Mouse (Mus musculus): Measurements from ENCODE around the gene Tmem50a. TPM values are rescaled to one million over a fixed set of nuclear protein-coding genes. Genes with fewer than 3 reads are reported as not detected.
A peak's percentile ranks its signal among the peaks of the same experiment; 100 is the strongest.
"Not testable (repeated sequence)": the region's sequence is repeated elsewhere in the genome, so short reads cannot be mapped to it uniquely, and the experiment has no call there.

The Tmem50a gene
- polyA plus RNA-seq, 1 experiment from 2014 or later = 207 TPM

GRCm38 (mm10) chr4:134918381-134918780, 3.6 kb upstream of the Tmem50a start:
- Histone ChIP-seq H3K4me1 (ENCODE audit: control insufficient read depth, insufficient read depth, low read length) (peaks cover 6% of the 10 kb centered on the region; the same call in 1 of the 2 replicates), H3K27ac (ENCODE audit: low read depth, low read length) (no peak overlapping the region), H3K36me3 (ENCODE audit: control insufficient read depth, insufficient read depth, low read length) (no peaks in the 10 kb centered on the region), H3K9me3 (ENCODE audit: control insufficient read depth, low read length) (no peaks in the 10 kb centered on the region), H3K4me3 (ENCODE audit: low read depth, low read length) (no peak overlapping the region), H3K9ac (replicated peaks; ENCODE audit: low read depth, low read length) (no peak overlapping the region), H3K27me3 (ENCODE audit: control insufficient read depth, insufficient read depth, low read length) (no peaks in the 10 kb centered on the region), H3K4me2 (ENCODE audit: low read depth, low read length) (no peak overlapping the region)
- WGBS = 67% methylated on average over 7 of the region's 7 CpGs
- no peak for ATAC-seq (ENCODE audit: low read depth)

DNA sequence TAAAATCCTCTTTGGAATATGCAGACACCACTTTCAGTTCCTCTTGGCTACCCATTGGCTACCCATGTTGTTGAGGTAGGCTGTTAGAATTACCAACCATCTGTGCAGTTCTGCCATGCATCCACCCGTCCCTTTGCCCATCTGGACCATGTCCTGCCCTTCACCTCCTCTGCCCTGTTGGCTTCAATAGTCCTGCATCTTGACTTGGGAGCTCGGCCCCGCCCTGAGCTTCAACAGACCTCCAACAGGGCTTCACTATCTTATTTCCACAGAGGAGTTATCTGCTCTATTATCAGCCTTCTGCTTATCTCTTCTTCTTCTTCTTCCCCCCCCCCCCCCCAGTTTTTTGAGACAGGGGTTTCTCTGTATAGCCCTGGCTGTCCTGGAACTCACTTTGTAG, 2.4 kb upstream of the Tmem50a start:
- no peak overlapping the region for H3K4me2 ChIP-seq (ENCODE audit: low read depth, low read length)
- ATAC-seq (ENCODE audit: low read depth) = no peak
- WGBS = 79% methylated on average over 3 of the region's 3 CpGs
- H3K27me3 ChIP-seq (ENCODE audit: control insufficient read depth, insufficient read depth, low read length) = no peaks in the 10 kb centered on the region
- peaks cover 11% of the 10 kb centered on the region for H3K4me1 ChIP-seq (ENCODE audit: control insufficient read depth, insufficient read depth, low read length)
- no peak overlapping the region for H3K4me3 ChIP-seq (ENCODE audit: low read depth, low read length)
- H3K36me3 ChIP-seq (ENCODE audit: control insufficient read depth, insufficient read depth, low read length) = no peaks in the 10 kb centered on the region
- H3K9ac ChIP-seq (replicated peaks; ENCODE audit: low read depth, low read length) = no peak overlapping the region
- H3K27ac ChIP-seq (ENCODE audit: low read depth, low read length) = no peak overlapping the region
- no peaks in the 10 kb centered on the region for H3K9me3 ChIP-seq (ENCODE audit: control insufficient read depth, low read length)

- Histone ChIP-seq H3K4me2 (ENCODE audit: low read depth, low read length) (peak overlapping the region; percentile 67), H3K27ac (ENCODE audit: low read depth, low read length) (peak overlapping the region; percentile 2; the same call in 1 of the 2 replicates), H3K9me3 (ENCODE audit: control insufficient read depth, low read length) (no peaks in the 10 kb centered on the region), H3K27me3 (ENCODE audit: control insufficient read depth, insufficient read depth, low read length) (no peaks in the 10 kb centered on the region), H3K9ac (replicated peaks; ENCODE audit: low read depth, low read length) (no peak overlapping the region), H3K36me3 (ENCODE audit: control insufficient read depth, insufficient read depth, low read length) (no peaks in the 10 kb centered on the region), H3K4me3 (ENCODE audit: low read depth, low read length) (peak overlapping the region; percentile 70), H3K4me1 (ENCODE audit: control insufficient read depth, insufficient read depth, low read length) (peaks cover 11% of the 10 kb centered on the region)
- 0 out of 2 replicates have a peak, but pooled peaks have one; percentile 54 for ATAC-seq (ENCODE audit: low read depth)
- WGBS = 57% methylated on average over 14 of the region's 14 CpGs
Observed at GRCm38 (mm10) chr4:134915223-134916050, 613 bp upstream of the Tmem50a start.

- H3K27ac ChIP-seq (ENCODE audit: low read depth, low read length) = peak overlapping the region; percentile 71
- peak overlapping the region; percentile 67 for H3K4me2 ChIP-seq (ENCODE audit: low read depth, low read length)
- no peaks in the 10 kb centered on the region for H3K9me3 ChIP-seq (ENCODE audit: control insufficient read depth, low read length)
- H3K9ac ChIP-seq (replicated peaks; ENCODE audit: low read depth, low read length) = peak overlapping the region; percentile 74
- H3K4me3 ChIP-seq (ENCODE audit: low read depth, low read length) = peak overlapping the region; percentile 70
- H3K4me1 ChIP-seq (ENCODE audit: control insufficient read depth, insufficient read depth, low read length) = peaks cover 11% of the 10 kb centered on the region
- WGBS = 1% methylated on average over 43 of the region's 43 CpGs
- ATAC-seq (ENCODE audit: low read depth) = peak; percentile 59
- H3K27me3 ChIP-seq (ENCODE audit: control insufficient read depth, insufficient read depth, low read length) = no peaks in the 10 kb centered on the region
- H3K36me3 ChIP-seq (ENCODE audit: control insufficient read depth, insufficient read depth, low read length) = 0 out of 2 replicates have a peak, but pooled peaks cover 3% of the 10 kb centered on the region
Observed at GRCm38 (mm10) chr4:134914122-134914863, 531 bp downstream of the Tmem50a start.

DNA sequence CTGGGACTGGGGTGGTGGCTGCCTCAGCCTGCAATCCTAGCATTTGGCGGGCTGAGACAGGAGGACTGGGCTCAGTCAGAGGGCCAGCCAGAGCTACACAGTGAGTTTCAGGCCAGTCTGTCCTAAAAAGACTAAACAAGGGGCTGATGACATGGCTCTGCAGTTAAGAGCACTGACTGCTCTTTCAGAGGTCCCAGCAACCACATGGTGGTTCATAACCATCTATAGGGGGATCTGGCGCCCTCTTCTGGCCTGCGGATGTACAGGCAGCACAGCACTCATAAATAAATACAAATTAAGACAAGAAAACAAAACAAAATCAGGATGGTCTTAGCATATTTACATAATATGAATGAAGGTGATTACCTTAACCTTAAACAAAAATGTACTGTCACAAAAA, 1.4 kb downstream of the Tmem50a start:
- 0 out of 2 replicates have a peak, but pooled peaks have one; percentile 6 for ATAC-seq (ENCODE audit: low read depth)
- Histone ChIP-seq H3K27me3 (ENCODE audit: control insufficient read depth, insufficient read depth, low read length) (no peaks in the 10 kb centered on the region), H3K4me2 (ENCODE audit: low read depth, low read length) (peak overlapping the region; percentile 67), H3K36me3 (ENCODE audit: control insufficient read depth, insufficient read depth, low read length) (peaks cover 12% of the 10 kb centered on the region), H3K4me1 (ENCODE audit: control insufficient read depth, insufficient read depth, low read length) (peaks cover 11% of the 10 kb centered on the region), H3K4me3 (ENCODE audit: low read depth, low read length) (peak overlapping the region; percentile 70), H3K27ac (ENCODE audit: low read depth, low read length) (no peak overlapping the region), H3K9ac (replicated peaks; ENCODE audit: low read depth, low read length) (no peak overlapping the region), H3K9me3 (ENCODE audit: control insufficient read depth, low read length) (no peaks in the 10 kb centered on the region)
- WGBS = 30% methylated on average over 3 of the region's 3 CpGs

DNA sequence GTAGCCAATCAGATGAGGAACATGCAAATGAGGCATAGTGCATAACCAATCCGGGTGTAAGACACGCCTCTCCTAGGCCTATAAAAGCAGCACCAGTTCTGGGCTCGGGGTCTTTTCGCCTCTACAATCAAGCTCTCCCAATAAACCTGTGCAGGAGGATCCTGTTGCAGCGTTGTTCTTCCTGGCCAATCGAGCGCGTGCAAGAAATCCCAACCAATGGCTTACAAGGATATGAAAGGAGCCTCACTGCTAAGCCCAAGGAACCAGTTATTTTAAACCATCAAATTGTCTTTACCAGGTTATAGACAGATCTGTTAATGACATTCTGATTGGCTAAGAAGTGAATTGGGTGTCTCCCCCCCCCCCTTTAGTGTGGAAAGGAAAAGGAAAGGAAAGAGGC, 3.4 kb downstream of the Tmem50a start:
- 96% methylated on average over 6 of the region's 8 CpGs for WGBS
- H3K4me2 ChIP-seq (ENCODE audit: low read depth, low read length); H3K9ac ChIP-seq (replicated peaks; ENCODE audit: low read depth, low read length); H3K27me3 ChIP-seq (ENCODE audit: control insufficient read depth, insufficient read depth, low read length); H3K4me3 ChIP-seq (ENCODE audit: low read depth, low read length); H3K9me3 ChIP-seq (ENCODE audit: control insufficient read depth, low read length); ATAC-seq (ENCODE audit: low read depth); H3K27ac ChIP-seq (ENCODE audit: low read depth, low read length): not testable (repeated sequence)
- H3K4me1 ChIP-seq (ENCODE audit: control insufficient read depth, insufficient read depth, low read length) = peaks cover 11% of the 10 kb centered on the region
- H3K36me3 ChIP-seq (ENCODE audit: control insufficient read depth, insufficient read depth, low read length) = peaks cover 31% of the 10 kb centered on the region

- no peak for ATAC-seq (ENCODE audit: low read depth)
- H3K4me2 ChIP-seq (ENCODE audit: low read depth, low read length) = no peak overlapping the region
- H3K4me3 ChIP-seq (ENCODE audit: low read depth, low read length) = no peak overlapping the region
- no peaks in the 10 kb centered on the region for H3K27me3 ChIP-seq (ENCODE audit: control insufficient read depth, insufficient read depth, low read length)
- H3K27ac ChIP-seq (ENCODE audit: low read depth, low read length) = no peak overlapping the region
- no peaks in the 10 kb centered on the region for H3K9me3 ChIP-seq (ENCODE audit: control insufficient read depth, low read length)
- peaks cover 72% of the 10 kb centered on the region for H3K36me3 ChIP-seq (ENCODE audit: control insufficient read depth, insufficient read depth, low read length)
- no peaks in the 10 kb centered on the region for H3K4me1 ChIP-seq (ENCODE audit: control insufficient read depth, insufficient read depth, low read length)
- 81% methylated on average over 7 of the region's 7 CpGs for WGBS
- no peak overlapping the region for H3K9ac ChIP-seq (replicated peaks; ENCODE audit: low read depth, low read length)
Observed at GRCm38 (mm10) chr4:134903046-134903445, 11.8 kb downstream of the Tmem50a start.

GRCm38 (mm10) chr4:134901126-134901525, 13.7 kb downstream of the Tmem50a start:
- Histone ChIP-seq H3K27me3 (ENCODE audit: control insufficient read depth, insufficient read depth, low read length) (no peaks in the 10 kb centered on the region), H3K4me3 (ENCODE audit: low read depth, low read length) (no peak overlapping the region), H3K4me2 (ENCODE audit: low read depth, low read length) (no peak overlapping the region), H3K9ac (replicated peaks; ENCODE audit: low read depth, low read length) (no peak overlapping the region), H3K27ac (ENCODE audit: low read depth, low read length) (no peak overlapping the region), H3K9me3 (ENCODE audit: control insufficient read depth, low read length) (no peaks in the 10 kb centered on the region), H3K4me1 (ENCODE audit: control insufficient read depth, insufficient read depth, low read length) (no peaks in the 10 kb centered on the region), H3K36me3 (ENCODE audit: control insufficient read depth, insufficient read depth, low read length) (peaks cover 68% of the 10 kb centered on the region)
- ATAC-seq (ENCODE audit: low read depth) = no peak
- WGBS = 97% methylated on average over 8 of the region's 8 CpGs

- 87% methylated on average over 6 of the region's 6 CpGs for WGBS
Observed at GRCm38 (mm10) chr4:134897256-134897655, 17.6 kb downstream of the Tmem50a start.

More at GRCm38 (mm10) chr4:134897256-134897655, 17.6 kb downstream of the Tmem50a start:
- Histone ChIP-seq H3K4me1 (ENCODE audit: control insufficient read depth, insufficient read depth, low read length) (no peaks in the 10 kb centered on the region), H3K4me2 (ENCODE audit: low read depth, low read length) (no peak overlapping the region), H3K9me3 (ENCODE audit: control insufficient read depth, low read length) (no peaks in the 10 kb centered on the region), H3K27ac (ENCODE audit: low read depth, low read length) (no peak overlapping the region), H3K36me3 (ENCODE audit: control insufficient read depth, insufficient read depth, low read length) (peaks cover 44% of the 10 kb centered on the region), H3K27me3 (ENCODE audit: control insufficient read depth, insufficient read depth, low read length) (no peaks in the 10 kb centered on the region), H3K4me3 (ENCODE audit: low read depth, low read length) (no peak overlapping the region), H3K9ac (replicated peaks; ENCODE audit: low read depth, low read length) (no peak overlapping the region)
- ATAC-seq (ENCODE audit: low read depth) = no peak
